Mouse (Mus musculus) limb, embryonic 13.5 days (tissue): Measurements from ENCODE around the gene Nrcam. TPM values are rescaled to one million over a fixed set of nuclear protein-coding genes. Genes with fewer than 3 reads are reported as not detected.

ENCODE experiments used
- ATAC-seq: fragments of 200-750 bp; cut with Nextera tagmentation; 2 replicates; pipeline ENCODE4 v1.8.0; 2017; ENCODE audit warnings: low read depth, moderate number of reproducible peaks, moderate TSS enrichment; ENCODE audit not compliant: low FRiP score
- H3K27ac ChIP-seq: fragments of 300-500 bp; sonication (generic); 2 replicates; pipeline ENCODE4 v1.5.1; 2015; ENCODE audit warnings: inconsistent platforms, mild to moderate bottlenecking, moderate library complexity
- H3K27me3 ChIP-seq: fragments of 300-500 bp; sonication (generic); 2 replicates; pipeline ENCODE4 v1.6.1; 2015; ENCODE audit warnings: mild to moderate bottlenecking, inconsistent platforms
- H3K36me3 ChIP-seq: fragments of 300-500 bp; sonication (generic); 2 replicates; pipeline ENCODE4 v1.6.1; 2015; ENCODE audit warnings: inconsistent platforms, mild to moderate bottlenecking, moderate library complexity
- H3K4me1 ChIP-seq: fragments of 300-500 bp; sonication (generic); 2 replicates; pipeline ENCODE4 v1.6.1; 2015; ENCODE audit warnings: inconsistent platforms
- H3K4me2 ChIP-seq: fragments of 300-500 bp; sonication (generic); replicated peaks from 2 replicates; pipeline ENCODE4 v1.6.1; 2015; ENCODE audit warnings: inconsistent platforms, mild to moderate bottlenecking, moderate library complexity
- H3K4me3 ChIP-seq: fragments of 300-500 bp; sonication (generic); 2 replicates; pipeline ENCODE4 v1.5.1; 2015; ENCODE audit warnings: moderate library complexity, mild to moderate bottlenecking, inconsistent platforms
- H3K9ac ChIP-seq: fragments of 300-500 bp; sonication (generic); 2 replicates; pipeline ENCODE4 v1.6.1; 2015; ENCODE audit warnings: mild to moderate bottlenecking, inconsistent platforms
- H3K9me3 ChIP-seq: fragments of 300-500 bp; sonication (generic); 2 replicates; pipeline ENCODE4 v1.6.1; 2016; ENCODE audit warnings: inconsistent platforms
- WGBS: fragments of 180-500 bp; shearing (Covaris S2); methylation state at CpG from one replicate; pipeline ENCODE4 v1.1.7; 2015; 5-methylcytosine and 5-hydroxymethylcytosine counted together
- polyA plus RNA-seq: library from polyadenylated mRNA; unstranded; fragments of >200 nt; fragmentation: Nextera tagmentation; extraction: Ambion mirVana; gene quantifications from 2 replicates; pipeline ENCODE4 v1.2.1, GENCODE M21; 2015

Nrcam gene
- polyA plus RNA-seq, 1 experiment from 2014 or later: 3.0 TPM

DNA sequence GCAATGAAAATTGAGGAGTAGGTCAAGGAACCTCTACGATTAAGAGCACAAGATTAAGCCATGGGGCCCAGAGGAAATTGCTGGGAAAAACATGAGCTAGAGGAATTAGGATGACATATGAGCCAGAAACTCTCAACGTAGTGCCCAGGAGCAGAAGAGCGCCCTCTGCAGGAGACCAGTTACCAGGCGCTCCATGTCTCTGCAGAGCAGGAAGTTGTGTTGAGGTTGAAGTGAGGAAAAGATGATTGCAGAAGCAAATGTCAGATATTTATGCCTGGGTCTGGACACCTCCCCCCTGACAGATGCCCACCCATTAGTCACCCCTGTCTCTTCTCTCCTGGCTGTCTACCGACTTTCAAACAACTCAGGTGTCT is 274.3 kb downstream of the Nrcam start:
- Histone ChIP-seq H3K9me3 (no peaks in the 10 kb centered on the region), H3K9ac (no peak overlapping the region), H3K4me2 (no peak overlapping the region), H3K27ac (no peak overlapping the region), H3K36me3 (no peaks in the 10 kb centered on the region), H3K4me3 (no peak overlapping the region), H3K4me1 (no peaks in the 10 kb centered on the region), H3K27me3 (no peaks in the 10 kb centered on the region)
- ATAC-seq: no peak
- 65% methylated on average over 5 of the region's 5 CpGs for WGBS

DNA sequence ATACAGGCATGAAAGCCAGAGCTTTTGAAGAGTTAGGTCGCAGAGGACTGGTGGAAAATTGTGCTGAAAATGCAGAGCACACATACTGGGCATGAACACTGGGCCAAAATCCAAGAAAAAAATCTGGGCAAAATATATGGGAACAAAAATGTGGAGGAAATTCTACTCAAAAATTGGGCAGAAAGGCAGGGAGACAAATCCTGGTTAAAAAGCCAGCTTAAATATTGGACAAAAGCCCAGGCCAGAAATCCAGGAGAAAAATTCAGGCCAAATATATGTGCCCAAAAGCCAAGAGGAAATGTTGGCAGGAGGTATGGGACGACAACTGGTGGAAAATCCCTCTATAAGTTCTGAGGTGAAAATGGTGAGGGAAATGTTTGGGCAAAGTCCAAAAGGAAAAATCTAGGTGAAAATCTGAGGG is 288.3 kb downstream of the Nrcam start:
- Histone ChIP-seq H3K9ac (no peak overlapping the region), H3K36me3 (no peaks in the 10 kb centered on the region), H3K9me3 (no peaks in the 10 kb centered on the region), H3K27me3 (no peaks in the 10 kb centered on the region), H3K4me3 (no peak overlapping the region), H3K4me1 (no peaks in the 10 kb centered on the region), H3K4me2 (no peak overlapping the region), H3K27ac (no peak overlapping the region)
- no peak for ATAC-seq
- WGBS: 55% methylated on average over 2 of the region's 2 CpGs

DNA sequence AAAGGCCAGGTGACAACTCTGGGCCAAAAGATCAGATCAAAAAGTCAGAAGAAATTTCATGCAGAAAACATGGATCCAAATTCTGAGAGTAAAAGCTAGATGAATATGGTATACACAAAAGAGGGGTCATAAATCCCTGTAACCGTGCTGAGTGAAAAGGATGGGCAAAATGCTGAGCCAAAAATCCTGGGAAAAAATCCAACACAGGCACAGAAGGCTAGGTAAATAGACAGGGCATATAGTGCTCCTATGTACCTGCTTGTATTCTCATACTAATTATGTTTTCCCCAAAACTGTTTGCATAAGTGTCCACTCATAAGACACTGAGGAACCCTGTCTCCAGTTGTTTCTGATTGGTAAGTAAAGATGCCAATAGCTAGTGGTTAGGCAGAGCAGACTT is 288.8 kb downstream of the Nrcam start:
- Histone ChIP-seq H3K36me3 (no peaks in the 10 kb centered on the region), H3K9me3 (no peaks in the 10 kb centered on the region), H3K27ac (no peak overlapping the region), H3K4me2 (no peak overlapping the region), H3K27me3 (no peaks in the 10 kb centered on the region), H3K4me3 (no peak overlapping the region), H3K9ac (no peak overlapping the region), H3K4me1 (no peaks in the 10 kb centered on the region)
- no peak for ATAC-seq
- 77% methylated on average over 1 of the region's 1 CpGs for WGBS

DNA sequence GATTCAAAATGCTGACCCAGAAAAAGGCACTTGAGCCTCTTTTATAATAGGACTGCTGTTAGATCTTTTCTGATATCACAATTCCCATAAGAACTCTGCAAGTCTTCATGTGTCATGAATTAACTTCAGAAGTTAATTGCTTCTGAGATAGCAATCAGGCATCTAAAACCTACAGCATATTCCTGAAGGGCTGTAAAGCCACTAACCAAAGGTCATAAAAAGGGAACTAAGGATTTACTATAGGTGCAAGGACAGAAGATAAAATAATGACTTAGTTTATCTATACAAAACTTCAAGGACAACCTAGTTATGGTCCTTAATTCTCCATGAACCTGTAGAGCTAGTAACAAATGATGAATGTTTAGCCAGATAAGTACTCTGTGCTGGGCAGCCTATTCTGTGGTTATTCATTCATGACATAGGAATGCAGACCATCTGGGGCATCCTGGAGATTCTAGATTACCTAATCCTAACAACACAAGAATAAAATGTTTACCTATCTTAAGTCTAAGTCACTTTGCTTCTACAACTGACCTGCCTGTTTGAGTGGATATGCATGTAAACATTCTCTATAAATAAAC is 310.7 kb downstream of the Nrcam start:
- ATAC-seq: no peak
- no peaks in the 10 kb centered on the region for H3K27me3 ChIP-seq

DNA sequence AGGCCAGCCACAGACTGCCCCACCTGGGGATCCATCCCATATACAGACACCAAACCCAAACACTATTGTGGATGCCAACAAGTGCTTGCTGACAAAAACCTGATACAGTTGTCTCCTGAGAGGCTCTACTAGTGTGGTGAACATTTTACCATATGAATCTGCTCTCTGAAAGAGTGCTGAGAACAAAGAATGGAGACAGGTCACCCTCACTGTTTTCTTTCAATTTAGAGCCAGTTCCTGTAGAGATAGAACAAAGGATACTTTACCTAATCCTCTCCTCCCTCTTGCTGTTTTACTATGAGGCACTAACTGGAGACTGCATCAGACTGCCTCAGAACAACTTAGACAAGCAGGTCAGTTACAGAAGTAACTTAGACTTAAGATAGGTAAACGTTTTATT is 311.9 kb downstream of the Nrcam start:
- H3K4me1 ChIP-seq: no peaks in the 10 kb centered on the region
- no peaks in the 10 kb centered on the region for H3K27me3 ChIP-seq
- ATAC-seq: no peak
- no peaks in the 10 kb centered on the region for H3K36me3 ChIP-seq
- no peak overlapping the region for H3K4me2 ChIP-seq
- 18% methylated on average over 1 of the region's 1 CpGs for WGBS
- no peak overlapping the region for H3K27ac ChIP-seq
- H3K9me3 ChIP-seq: no peaks in the 10 kb centered on the region
- H3K4me3 ChIP-seq: no peak overlapping the region
- H3K9ac ChIP-seq: no peak overlapping the region

More for the DNA sequence above, 310.7 kb downstream of the Nrcam start:
- Histone ChIP-seq H3K9ac (no peak overlapping the region), H3K4me1 (no peaks in the 10 kb centered on the region), H3K27ac (no peak overlapping the region), H3K36me3 (no peaks in the 10 kb centered on the region), H3K4me2 (no peak overlapping the region), H3K4me3 (no peak overlapping the region), H3K9me3 (no peaks in the 10 kb centered on the region)

Other genes starting within 250 kb of the Nrcam start
- 23.7 and 26.5 TPM in 2 replicates for gene Dnajb9, start 118.6 kb upstream of the Nrcam start, polyA plus RNA-seq
- 61.8 and 68.3 TPM in 2 replicates for gene Pnpla8, start 107.5 kb upstream of the Nrcam start, polyA plus RNA-seq